Mouse (Mus musculus): ENCODE results near the gene Cln5. TPM values are rescaled to one million over a fixed set of nuclear protein-coding genes. Genes with fewer than 3 reads are reported as not detected.

The Cln5 gene
- polyA plus RNA-seq, 1 experiment from 2014 or later, result 30.1 TPM

Other genes starting within 250 kb of the Cln5 start
- 25.0 and 35.3 TPM in 2 replicates for gene Kctd12, start 87.6 kb upstream of the Cln5 start, polyA plus RNA-seq (2016; fragmentation: Nextera tagmentation; extraction: Ambion mirVana)
- not detected in 2 replicates for gene Acod1, start 23.2 kb upstream of the Cln5 start, polyA plus RNA-seq (2016; fragmentation: Nextera tagmentation; extraction: Ambion mirVana)
- gene Fbxl3, start 29.4 kb downstream of the Cln5 start, polyA plus RNA-seq (2016; fragmentation: Nextera tagmentation; extraction: Ambion mirVana), result 27.2 and 31.4 TPM in 2 replicates